Mouse (Mus musculus): Measurements from ENCODE around the gene Nfrkb. TPM values are rescaled to one million over a fixed set of nuclear protein-coding genes. Genes with fewer than 3 reads are reported as not detected.

Nfrkb gene
- total RNA-seq (2015; ENCODE audit: low replicate concordance) (8.3 and 9.0 TPM in 2 replicates), total RNA-seq (2017; ENCODE audit: low replicate concordance) (10.3 and 14.1 TPM in 2 replicates)

GRCm38 (mm10) chr9:31385947-31386354 lies at the start of gene Nfrkb:
TSS of gene Nfrkb (plus strand) at chr9:31386192.
- ATAC-seq (replicated peaks; ENCODE audit: low FRiP score, poor library complexity, severe bottlenecking), result peak; percentile 99

GRCm38 (mm10) chr9:31344289-31344831 lies 41.6 kb upstream of the Nfrkb start:
- ATAC-seq (replicated peaks; ENCODE audit: low FRiP score, poor library complexity, severe bottlenecking), result no peak

GRCm38 (mm10) chr9:31346575-31347080 lies 39.4 kb upstream of the Nfrkb start:
- no peak for ATAC-seq (replicated peaks; ENCODE audit: low FRiP score, poor library complexity, severe bottlenecking)

- ATAC-seq (replicated peaks; ENCODE audit: low FRiP score, poor library complexity, severe bottlenecking), result no peak
Measured at GRCm38 (mm10) chr9:31348458-31348857, 37.5 kb upstream of the Nfrkb start.

- peak; percentile 70 for ATAC-seq (replicated peaks; ENCODE audit: low FRiP score, poor library complexity, severe bottlenecking)
Measured at GRCm38 (mm10) chr9:31348915-31349314, 37.1 kb upstream of the Nfrkb start.

GRCm38 (mm10) chr9:31352716-31353115 lies 33.3 kb upstream of the Nfrkb start:
- ATAC-seq (replicated peaks; ENCODE audit: low FRiP score, poor library complexity, severe bottlenecking), result no peak

GRCm38 (mm10) chr9:31353518-31353917 lies 32.5 kb upstream of the Nfrkb start:
- ATAC-seq (replicated peaks; ENCODE audit: low FRiP score, poor library complexity, severe bottlenecking), result no peak

GRCm38 (mm10) chr9:31354051-31354450 lies 31.9 kb upstream of the Nfrkb start:
- ATAC-seq (replicated peaks; ENCODE audit: low FRiP score, poor library complexity, severe bottlenecking), result no peak

GRCm38 (mm10) chr9:31363698-31364609 lies 22.0 kb upstream of the Nfrkb start:
- ATAC-seq (replicated peaks; ENCODE audit: low FRiP score, poor library complexity, severe bottlenecking), result no peak

GRCm38 (mm10) chr9:31365086-31365485 lies 20.9 kb upstream of the Nfrkb start:
- ATAC-seq (replicated peaks; ENCODE audit: low FRiP score, poor library complexity, severe bottlenecking), result no peak

- no peak for ATAC-seq (replicated peaks; ENCODE audit: low FRiP score, poor library complexity, severe bottlenecking)
Measured at GRCm38 (mm10) chr9:31371740-31372139, 14.3 kb upstream of the Nfrkb start.

GRCm38 (mm10) chr9:31376661-31377060 lies 9.3 kb upstream of the Nfrkb start:
- no peak for ATAC-seq (replicated peaks; ENCODE audit: low FRiP score, poor library complexity, severe bottlenecking)

GRCm38 (mm10) chr9:31384786-31385499 lies 1.0 kb upstream of the Nfrkb start:
- ATAC-seq (replicated peaks; ENCODE audit: low FRiP score, poor library complexity, severe bottlenecking), result no peak

- ATAC-seq (replicated peaks; ENCODE audit: low FRiP score, poor library complexity, severe bottlenecking), result peak; percentile 32
Measured at GRCm38 (mm10) chr9:31385500-31385869, 507 bp upstream of the Nfrkb start.

GRCm38 (mm10) chr9:31386368-31387180 lies 582 bp downstream of the Nfrkb start:
- ATAC-seq (replicated peaks; ENCODE audit: low FRiP score, poor library complexity, severe bottlenecking), result peak; percentile 32; the same call in 1 of the 2 replicates

- ATAC-seq (replicated peaks; ENCODE audit: low FRiP score, poor library complexity, severe bottlenecking), result no peak
Measured at GRCm38 (mm10) chr9:31387206-31387605, 1.2 kb downstream of the Nfrkb start.

- peak; percentile 81 for ATAC-seq (replicated peaks; ENCODE audit: low FRiP score, poor library complexity, severe bottlenecking)
Measured at GRCm38 (mm10) chr9:31400441-31400840, 14.4 kb downstream of the Nfrkb start.

GRCm38 (mm10) chr9:31404311-31404710 lies 18.3 kb downstream of the Nfrkb start:
- ATAC-seq (replicated peaks; ENCODE audit: low FRiP score, poor library complexity, severe bottlenecking), result no peak

GRCm38 (mm10) chr9:31405217-31405616 lies 19.2 kb downstream of the Nfrkb start:
- peak; percentile 75 for ATAC-seq (replicated peaks; ENCODE audit: low FRiP score, poor library complexity, severe bottlenecking)

Measured in erythroblast, adult 5-6 weeks (primary cell).